Mouse (Mus musculus): ENCODE measurements at regions not wholly inside any gene's neighbourhood (a gene's known extent, or its start where the extent isn't known, plus 50 kb on each side); places are given as distances from the start of the nearest gene placed in this dataset.

- TF ChIP-seq CTCF (IDR thresholded peaks at IDR 0.05; ENCODE audit: borderline replicate concordance, extremely low read depth, insufficient read depth, insufficient read length): no peak
- no peak for TF ChIP-seq POLR2A (IDR thresholded peaks at IDR 0.05; ENCODE audit: borderline replicate concordance, extremely low read depth, insufficient read depth, insufficient read length, poor library complexity, severe bottlenecking)
Measured at GRCm38 (mm10) chr13:63643394-63643793, 70.0 kb upstream of the Ptch1 start.
